Mouse (Mus musculus): ENCODE measurements at regions not wholly inside any gene's neighbourhood (a gene's known extent, or its start where the extent isn't known, plus 50 kb on each side); places are given as distances from the start of the nearest gene placed in this dataset.

- no peak for TF ChIP-seq EP300 (IDR thresholded peaks at IDR 0.05; ENCODE audit: low read depth in 1 of 2, low read length in 2 of 2)
- no peak for TF ChIP-seq TAL1 (IDR thresholded peaks at IDR 0.05; ENCODE audit: low read length)
- TF ChIP-seq UBTF (IDR thresholded peaks at IDR 0.05; ENCODE audit: borderline replicate concordance, insufficient read depth, low read depth, low read length), result no peak
- TF ChIP-seq USF1 (IDR thresholded peaks at IDR 0.05; ENCODE audit: low read depth, low read length), result no peak
Measured at GRCm38 (mm10) chr2:169142224-169142623, 186.8 kb upstream of the Zfp64 start.

Data from MEL (cell line).